Mouse (Mus musculus) limb, embryonic 11.5 days (tissue): ENCODE data around the gene Cdc42bpb. TPM values are rescaled to one million over a fixed set of nuclear protein-coding genes. Genes with fewer than 3 reads are reported as not detected.

Experiments
- ATAC-seq: fragments of 200-750 bp; cut with Nextera tagmentation; 2 replicates; pipeline ENCODE4 v1.8.0; 2017; ENCODE audit warnings: low read depth; ENCODE audit not compliant: insufficient number of reproducible peaks, low FRiP score, low TSS enrichment
- DNase-seq: peaks from one replicate; pipeline ENCODE4 v3.0.0-alpha.2; 2015; ENCODE audit warnings: low spot score
- H3K27ac ChIP-seq: fragments of 300-500 bp; sonication (generic); replicated peaks from 2 replicates; pipeline ENCODE4 v1.5.1; 2014; ENCODE audit warnings: low read depth, mild to moderate bottlenecking, low read length
- H3K27me3 ChIP-seq: fragments of 300-500 bp; sonication (generic); 2 replicates; pipeline ENCODE4 v1.6.1; 2014; ENCODE audit warnings: mild to moderate bottlenecking, low read length, mixed read lengths; ENCODE audit not compliant: control insufficient read depth, insufficient read depth
- H3K36me3 ChIP-seq: fragments of 300-500 bp; sonication (generic); 2 replicates; pipeline ENCODE4 v1.6.1; 2014; ENCODE audit warnings: mild to moderate bottlenecking, low read length, moderate library complexity, mixed read lengths; ENCODE audit not compliant: control insufficient read depth, insufficient read depth
- H3K4me1 ChIP-seq: fragments of 300-500 bp; sonication (generic); 2 replicates; pipeline ENCODE4 v1.6.1; 2014; ENCODE audit warnings: low read length, mixed read lengths; ENCODE audit not compliant: control insufficient read depth, insufficient read depth
- H3K4me2 ChIP-seq: fragments of 300-500 bp; sonication (generic); 2 replicates; pipeline ENCODE4 v1.6.1; 2014; ENCODE audit warnings: low read depth, mild to moderate bottlenecking, moderate library complexity; ENCODE audit not compliant: severe bottlenecking
- H3K4me3 ChIP-seq: fragments of 300-500 bp; sonication (generic); 2 replicates; pipeline ENCODE4 v1.5.1; 2014; ENCODE audit warnings: low read depth, low read length
- H3K9ac ChIP-seq: fragments of 300-500 bp; sonication (generic); 2 replicates; pipeline ENCODE4 v1.6.1; 2014; ENCODE audit warnings: mild to moderate bottlenecking, low read length
- H3K9me3 ChIP-seq: fragments of 300-500 bp; sonication (generic); 2 replicates; pipeline ENCODE4 v1.6.1; 2016; ENCODE audit warnings: low read length; ENCODE audit not compliant: control insufficient read depth
- WGBS: fragments of 180-500 bp; shearing (Covaris S2); extraction: QIAGEN DNeasy Blood & Tissue Kit; methylation state at CpG from one replicate; pipeline ENCODE4 v1.1.7; 2014; 5-methylcytosine and 5-hydroxymethylcytosine counted together
- polyA plus RNA-seq: library from polyadenylated mRNA; unstranded; fragments of >200 nt; fragmentation: Nextera tagmentation; extraction: Ambion mirVana; gene quantifications from 2 replicates; pipeline ENCODE4 v1.2.1, GENCODE M21; 2014

The Cdc42bpb gene
- polyA plus RNA-seq, 1 experiment from 2014 or later = 30.4 TPM

- no peak within 1 kb of the TSS for H3K27ac ChIP-seq
- ATAC-seq = peak; percentile 45; the same call in 1 of the 2 replicates
- H3K4me2 ChIP-seq = peak within 1 kb of the TSS; percentile 51
- no peaks in the 10 kb centered on the region for H3K36me3 ChIP-seq
- no peaks in the 10 kb centered on the region for H3K9me3 ChIP-seq
- peak; percentile 55 for DNase-seq
- WGBS = 3% methylated on average over 17 of the region's 17 CpGs
- H3K9ac ChIP-seq = peak within 1 kb of the TSS; percentile 3; the same call in 1 of the 2 replicates
- peaks cover 10% of the 10 kb centered on the region for H3K27me3 ChIP-seq
- H3K4me1 ChIP-seq = peaks cover 17% of the 10 kb centered on the region
- 0 out of 2 replicates have a peak within 1 kb of the TSS, but pooled peaks have one; percentile 12 for H3K4me3 ChIP-seq
Observed at GRCm38 (mm10) chr12:111416921-111417779, 39.6 kb upstream of the Cdc42bpb start, which contains the start of gene Exoc3l4. Gene Exoc3l4, plus strand, starts transcription at chr12:111417017.

GRCm38 (mm10) chr12:111413300-111413699 is 35.8 kb upstream of the Cdc42bpb start:
- Histone ChIP-seq H3K4me2 (peak overlapping the region; percentile 47), H3K27ac (no peak overlapping the region), H3K36me3 (no peaks in the 10 kb centered on the region), H3K9me3 (no peaks in the 10 kb centered on the region), H3K4me3 (peak overlapping the region; percentile 23), H3K9ac (0 out of 2 replicates have a peak overlapping the region, but pooled peaks have one; percentile 27), H3K27me3 (peaks cover 18% of the 10 kb centered on the region), H3K4me1 (peaks cover 17% of the 10 kb centered on the region)
- 1% methylated on average over 21 of the region's 21 CpGs for WGBS
- peak; percentile 71 for ATAC-seq
- peak; percentile 95 for DNase-seq

- DNase-seq (no peak), ATAC-seq (0 out of 2 replicates have a peak, but pooled peaks have one; percentile 1)
- no peaks in the 10 kb centered on the region for H3K9me3 ChIP-seq
- H3K9ac ChIP-seq = 0 out of 2 replicates have a peak overlapping the region, but pooled peaks have one; percentile 27
- H3K27me3 ChIP-seq = peaks cover 20% of the 10 kb centered on the region
- peaks cover 17% of the 10 kb centered on the region for H3K4me1 ChIP-seq
- no peak overlapping the region for H3K27ac ChIP-seq
- peak overlapping the region; percentile 47 for H3K4me2 ChIP-seq
- no peaks in the 10 kb centered on the region for H3K36me3 ChIP-seq
- WGBS = 16% methylated on average over 12 of the region's 12 CpGs
- H3K4me3 ChIP-seq = peak overlapping the region; percentile 23
Observed at GRCm38 (mm10) chr12:111412581-111413284, 35.2 kb upstream of the Cdc42bpb start.

DNA sequence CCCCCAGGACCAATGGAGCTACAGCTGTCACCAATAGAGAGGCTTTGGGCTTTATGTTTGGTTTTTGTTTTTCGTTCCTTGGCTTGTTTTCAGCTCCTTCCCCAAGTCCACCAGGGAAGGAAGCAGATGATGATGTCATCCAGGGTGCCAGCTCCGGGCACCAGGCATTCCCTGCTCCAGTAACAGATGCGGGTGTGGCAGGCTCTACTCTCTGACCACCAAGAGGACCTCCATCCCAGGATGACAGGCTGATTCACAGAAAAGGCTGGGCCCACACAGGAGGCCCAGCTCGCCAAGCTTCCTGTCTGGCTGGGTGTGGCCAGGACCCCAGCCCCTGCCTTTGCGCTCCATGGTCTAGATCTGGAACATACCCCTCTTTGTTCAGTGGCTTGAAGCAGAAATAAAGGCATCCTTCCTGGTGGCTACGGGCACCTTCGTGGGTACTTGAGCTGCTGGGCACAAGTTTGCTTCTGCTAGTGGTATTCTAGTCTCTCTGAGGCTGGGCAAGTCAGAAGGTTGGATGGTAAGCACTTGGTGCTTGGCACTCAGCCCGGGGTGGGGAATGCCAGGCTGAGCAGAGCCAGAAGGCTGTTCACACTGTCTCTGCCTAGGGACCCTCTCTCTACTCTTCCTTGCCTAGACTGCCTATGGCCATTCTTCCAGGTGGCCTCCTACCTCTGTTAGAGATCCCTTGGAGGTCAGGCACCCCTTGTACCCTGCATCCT is 34.3 kb upstream of the Cdc42bpb start:
- no peak overlapping the region for H3K9ac ChIP-seq
- DNase-seq = no peak
- H3K4me3 ChIP-seq = no peak overlapping the region
- H3K36me3 ChIP-seq = no peaks in the 10 kb centered on the region
- H3K27me3 ChIP-seq = peaks cover 27% of the 10 kb centered on the region
- H3K4me1 ChIP-seq = peaks cover 11% of the 10 kb centered on the region
- ATAC-seq = no peak
- WGBS = 73% methylated on average over 8 of the region's 8 CpGs
- no peak overlapping the region for H3K27ac ChIP-seq
- H3K4me2 ChIP-seq = no peak overlapping the region
- no peaks in the 10 kb centered on the region for H3K9me3 ChIP-seq

GRCm38 (mm10) chr12:111409583-111409982 is 32.1 kb upstream of the Cdc42bpb start:
- peaks cover 38% of the 10 kb centered on the region for H3K27me3 ChIP-seq
- H3K27ac ChIP-seq = no peak overlapping the region

GRCm38 (mm10) chr12:111406622-111407021 is 29.1 kb upstream of the Cdc42bpb start, which contains the start of gene Lbhd2:
Gene Lbhd2, plus strand, starts transcription at chr12:111406809.
- Histone ChIP-seq H3K4me2 (peak within 1 kb of the TSS; percentile 32; the same call in 1 of the 2 replicates), H3K9ac (peak within 1 kb of the TSS; percentile 30; the same call in 1 of the 2 replicates), H3K36me3 (no peaks in the 10 kb centered on the region), H3K4me3 (peak within 1 kb of the TSS; percentile 7), H3K27me3 (peaks cover 38% of the 10 kb centered on the region), H3K4me1 (0 out of 2 replicates have a peak, but pooled peaks cover 2% of the 10 kb centered on the region), H3K9me3 (no peaks in the 10 kb centered on the region), H3K27ac (0 out of 2 replicates have a peak within 1 kb of the TSS, but pooled peaks have one; percentile 8)
- DNase-seq = no peak
- 3% methylated on average over 24 of the region's 24 CpGs for WGBS
- ATAC-seq = no peak

More at GRCm38 (mm10) chr12:111409583-111409982, 32.1 kb upstream of the Cdc42bpb start:
- Histone ChIP-seq H3K36me3 (no peaks in the 10 kb centered on the region), H3K4me1 (peaks cover 9% of the 10 kb centered on the region), H3K4me2 (no peak overlapping the region), H3K4me3 (no peak overlapping the region), H3K9me3 (no peaks in the 10 kb centered on the region), H3K9ac (no peak overlapping the region)
- WGBS = 43% methylated on average over 5 of the region's 5 CpGs
- DNase-seq (no peak), ATAC-seq (no peak)

GRCm38 (mm10) chr12:111404880-111405279 is 27.4 kb upstream of the Cdc42bpb start:
- H3K27me3 ChIP-seq = peaks cover 35% of the 10 kb centered on the region

More at GRCm38 (mm10) chr12:111404880-111405279, 27.4 kb upstream of the Cdc42bpb start:
- Histone ChIP-seq H3K4me1 (0 out of 2 replicates have a peak, but pooled peaks cover 2% of the 10 kb centered on the region), H3K4me3 (no peak overlapping the region), H3K27ac (no peak overlapping the region), H3K9me3 (no peaks in the 10 kb centered on the region), H3K9ac (no peak overlapping the region), H3K4me2 (no peak overlapping the region), H3K36me3 (no peaks in the 10 kb centered on the region)
- DNase-seq (no peak), ATAC-seq (no peak)
- WGBS = 56% methylated on average over 10 of the region's 10 CpGs
